Mouse (Mus musculus) retina, postnatal 7 days (tissue): Measurements from ENCODE around the gene Utp20.
"Not testable (repeated sequence)": the region's sequence is repeated elsewhere in the genome, so short reads cannot be mapped to it uniquely, and the experiment has no call there.

Source experiments
- DNase-seq: peaks from one replicate; pipeline ENCODE4 v3.0.0-alpha.2; 2012; ENCODE audit warnings: low read depth, low spot score

Gene Utp20

DNA sequence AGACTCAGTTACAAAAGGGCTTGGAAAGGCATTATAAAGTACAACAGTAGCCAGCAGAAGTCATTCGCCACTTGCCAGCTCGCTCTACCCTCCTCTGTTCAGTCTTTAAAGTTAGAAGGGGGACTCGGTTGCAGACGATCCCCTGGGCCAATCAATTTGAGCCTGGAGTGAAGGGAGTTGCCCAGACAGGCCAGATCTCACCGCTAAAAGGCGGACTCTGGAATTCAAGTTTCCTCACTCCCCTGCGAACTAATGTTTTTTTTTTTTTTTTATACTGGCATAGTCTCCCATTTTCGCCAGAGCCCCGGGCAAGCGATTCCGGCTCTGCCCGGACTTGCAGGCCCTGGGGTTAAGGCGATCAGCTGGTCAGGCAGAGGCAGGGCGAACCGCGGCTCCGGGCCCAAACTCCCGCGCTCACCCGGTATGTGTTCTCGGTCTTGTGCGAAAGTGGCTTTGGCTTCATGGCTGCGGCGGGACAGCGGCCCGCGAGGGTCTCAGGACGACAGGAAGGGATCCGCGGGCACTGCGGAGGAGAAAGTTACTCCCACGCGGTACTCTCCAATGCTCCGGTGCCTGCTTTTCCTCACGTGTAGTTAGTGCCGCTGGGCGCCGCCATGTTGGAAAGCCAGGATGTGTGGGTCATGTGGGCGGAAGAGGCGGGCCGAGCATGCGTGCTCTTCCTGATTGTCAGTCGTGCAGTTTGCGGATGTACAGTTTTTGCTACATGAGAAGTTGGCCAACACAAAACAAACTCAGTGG is at the start of gene Utp20:
Utp20 (minus strand) TSS at position 617 of the 759 bp plus-strand sequence.
- peak; percentile 81 for DNase-seq

DNA sequence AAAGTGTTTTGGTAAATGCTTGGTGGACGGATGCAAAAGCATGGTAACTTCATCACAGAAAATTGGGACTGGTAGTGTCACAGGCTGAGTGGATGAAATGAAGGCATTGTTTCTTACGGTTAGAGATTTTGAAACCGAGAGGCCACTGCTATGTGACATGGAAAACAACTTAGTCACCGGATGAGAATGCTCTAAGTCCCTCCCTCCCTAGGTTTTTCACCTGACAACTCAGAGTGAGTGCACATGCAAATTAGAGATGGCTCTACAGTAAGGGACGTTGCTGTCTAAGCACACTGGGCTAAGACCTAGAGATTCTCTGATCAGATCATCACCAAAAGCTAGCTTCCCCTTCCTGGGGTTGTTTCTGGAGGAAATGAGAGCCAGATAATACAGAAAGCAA is 48.3 kb upstream of the Utp20 start:
- no peak for DNase-seq

DNA sequence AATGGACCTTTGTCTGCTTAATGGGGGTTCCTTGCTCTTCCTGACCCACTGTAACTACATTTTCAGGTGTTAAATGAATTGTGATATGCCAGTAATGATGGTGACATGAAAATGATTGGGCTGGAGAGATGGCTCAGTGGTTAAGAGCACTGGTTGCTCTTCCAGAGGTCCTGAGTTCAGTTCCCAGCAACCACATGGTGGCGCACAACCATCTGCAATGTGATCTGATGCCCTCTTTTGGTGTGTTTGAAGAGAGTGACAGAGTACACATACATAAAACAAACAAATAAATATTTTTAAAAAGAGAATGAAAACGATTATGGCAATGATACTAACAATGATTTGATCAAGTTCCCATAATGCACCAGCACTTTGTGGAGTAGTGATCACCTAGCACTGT is 39.4 kb upstream of the Utp20 start:
- DNase-seq, result no peak

DNA sequence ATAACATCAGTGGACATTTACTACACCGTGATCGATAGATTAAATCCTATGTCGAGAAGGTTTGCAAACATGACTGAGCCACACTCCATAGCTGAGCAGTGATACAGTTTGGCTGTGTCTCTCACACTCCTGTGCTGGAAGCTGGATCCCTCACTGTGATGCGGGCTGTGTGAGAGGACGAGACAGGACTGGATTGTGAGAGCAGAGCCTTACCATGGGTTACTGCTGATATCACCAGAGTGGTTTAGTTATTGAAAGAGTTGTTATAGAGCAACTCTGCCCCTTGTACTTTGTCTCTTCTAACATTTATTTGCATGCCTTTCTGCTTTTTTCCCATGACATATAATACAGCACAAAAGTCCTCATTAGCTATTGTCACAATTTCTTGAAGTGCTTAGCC is 35.7 kb upstream of the Utp20 start:
- DNase-seq, result no peak

DNA sequence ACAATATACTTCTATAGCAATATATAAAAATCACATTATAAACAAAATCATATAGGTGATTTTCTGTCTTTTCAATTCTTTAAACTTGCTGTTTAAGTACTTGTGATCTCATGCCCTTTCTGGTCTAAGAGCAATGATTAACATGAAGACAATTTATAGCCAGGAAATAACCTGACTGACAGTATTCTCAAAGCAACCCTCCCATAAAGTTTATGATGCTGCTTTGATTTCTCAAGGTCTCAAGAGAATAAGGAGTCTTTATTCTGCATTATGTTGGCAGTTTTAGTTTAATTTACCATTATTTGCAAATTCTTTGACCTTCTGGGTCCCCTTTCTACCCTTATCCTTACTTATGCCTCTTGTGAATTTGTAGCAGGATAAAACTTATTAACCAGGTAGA is 34.8 kb upstream of the Utp20 start:
- DNase-seq, result no peak

DNA sequence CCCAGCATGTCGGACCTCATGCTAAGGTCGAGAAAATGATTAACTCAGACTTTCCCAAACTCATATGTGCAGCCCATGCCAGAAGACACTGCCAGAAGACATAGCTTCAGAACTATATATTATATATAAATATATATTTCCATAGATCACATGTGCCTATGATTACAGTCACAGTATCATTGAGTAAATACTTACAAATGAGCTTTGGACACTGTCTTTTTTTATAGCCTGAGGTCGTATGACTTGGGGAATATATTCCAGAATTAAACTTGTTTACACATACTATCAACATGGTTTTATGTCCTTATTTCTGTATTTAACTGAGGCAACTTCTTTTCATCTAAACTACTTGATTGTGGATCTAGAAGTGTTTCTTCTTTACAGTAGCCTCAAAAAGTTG is 34.3 kb upstream of the Utp20 start:
- no peak for DNase-seq

DNA sequence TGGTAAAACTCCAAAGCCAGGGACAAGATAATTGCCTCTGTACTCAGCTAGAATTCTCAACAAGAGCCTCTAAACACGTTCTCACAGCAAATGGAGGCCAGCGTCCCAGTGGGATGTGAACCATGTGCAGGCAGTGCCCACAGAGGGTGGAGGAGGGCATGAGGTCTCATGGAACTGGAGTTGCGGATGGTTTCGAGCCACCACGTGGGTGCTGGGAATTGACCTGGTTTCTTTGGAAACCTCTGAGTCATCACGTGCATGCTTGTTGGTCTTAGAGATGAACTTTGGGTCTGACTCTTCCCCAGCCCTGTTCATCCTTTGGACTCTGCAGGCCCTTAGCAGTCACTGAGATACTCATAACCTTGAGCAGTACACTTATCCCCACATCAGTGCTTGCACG is 26.7 kb upstream of the Utp20 start:
- DNase-seq, result no peak

DNA sequence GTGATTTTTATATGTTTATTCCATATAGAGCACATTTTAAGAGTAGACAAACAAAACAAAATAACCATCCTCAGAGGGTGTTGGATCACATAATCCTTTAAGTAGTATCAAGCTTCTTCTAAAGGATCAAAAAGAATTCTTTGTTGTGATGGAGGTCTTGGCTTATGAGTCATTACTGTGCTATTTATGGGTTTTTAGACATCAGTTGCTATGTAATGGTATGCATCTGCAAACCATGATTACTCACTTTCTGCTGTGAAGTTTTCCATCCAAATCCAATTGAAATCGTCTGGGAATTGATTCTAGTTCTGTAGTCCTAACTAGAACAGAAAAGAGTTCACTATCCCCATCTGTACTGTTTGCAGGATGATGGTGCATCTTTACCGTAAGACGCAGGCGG is 23.4 kb upstream of the Utp20 start:
- DNase-seq, result no peak

DNA sequence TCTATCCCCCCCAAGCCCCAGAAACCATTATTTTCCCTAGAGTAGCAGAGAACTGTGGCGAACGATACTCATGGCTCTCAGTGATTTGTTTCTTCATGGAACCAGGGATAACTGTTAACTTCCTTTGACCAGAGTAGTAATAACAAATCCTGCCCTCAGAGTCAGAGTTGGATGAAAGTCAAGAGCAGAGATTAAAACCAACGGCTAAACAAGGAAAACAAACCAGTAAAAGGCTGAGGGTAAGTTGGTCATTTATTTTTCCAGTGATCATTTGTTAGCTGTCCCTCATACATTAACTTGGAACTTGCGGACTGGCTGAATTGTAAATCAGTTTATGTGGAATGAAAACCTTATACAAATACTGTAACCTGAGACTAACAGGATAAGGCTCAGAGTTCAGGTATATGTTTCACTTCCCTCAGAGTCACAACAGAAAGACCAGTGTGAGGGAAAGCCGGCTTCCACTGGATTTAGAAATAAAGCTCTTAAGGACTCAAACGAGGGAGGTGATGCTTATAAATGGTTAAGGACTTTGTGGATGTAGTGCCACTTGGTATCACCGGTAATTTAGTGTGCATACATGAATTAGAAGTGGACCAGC is 22.4 kb upstream of the Utp20 start:
- no peak for DNase-seq

DNA sequence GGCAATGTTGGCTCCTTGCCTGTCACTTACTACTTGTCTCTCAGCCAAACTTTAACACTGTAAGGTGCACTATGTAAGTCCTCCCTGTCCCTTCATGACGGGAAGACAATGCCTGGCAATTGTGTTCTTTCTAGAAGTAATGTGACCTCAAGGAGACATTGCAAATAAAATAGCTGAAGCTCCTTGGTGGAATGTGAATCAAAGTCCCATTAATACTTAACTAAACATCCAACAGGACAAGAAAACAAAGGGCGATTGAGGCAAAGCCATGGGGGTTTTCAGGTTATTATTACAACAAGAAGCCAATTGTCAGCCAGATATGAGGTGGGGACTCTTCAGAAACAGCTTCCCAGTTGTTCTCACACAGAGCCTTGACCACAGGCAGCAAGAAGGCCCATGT is 7.6 kb upstream of the Utp20 start:
- DNase-seq, result no peak

DNA sequence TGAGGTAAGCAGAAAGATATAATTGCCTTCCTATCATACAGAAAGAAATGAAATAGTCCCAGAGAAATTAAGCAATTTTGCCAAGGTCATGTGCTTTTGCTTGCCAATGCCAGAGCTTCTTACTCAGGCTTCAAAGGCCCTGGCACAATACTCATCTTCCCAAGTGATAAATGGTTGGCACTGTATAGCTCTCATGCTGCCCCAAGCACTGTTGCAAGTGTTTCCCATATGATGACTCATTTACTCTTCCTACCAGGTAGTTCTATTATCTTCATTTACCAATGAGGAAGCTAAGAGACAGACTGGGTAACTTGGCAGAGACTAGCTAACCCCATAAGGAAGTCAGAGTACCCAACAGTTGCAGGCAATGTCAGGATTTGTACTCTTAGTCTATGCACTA is 1.8 kb upstream of the Utp20 start:
- DNase-seq, result no peak

DNA sequence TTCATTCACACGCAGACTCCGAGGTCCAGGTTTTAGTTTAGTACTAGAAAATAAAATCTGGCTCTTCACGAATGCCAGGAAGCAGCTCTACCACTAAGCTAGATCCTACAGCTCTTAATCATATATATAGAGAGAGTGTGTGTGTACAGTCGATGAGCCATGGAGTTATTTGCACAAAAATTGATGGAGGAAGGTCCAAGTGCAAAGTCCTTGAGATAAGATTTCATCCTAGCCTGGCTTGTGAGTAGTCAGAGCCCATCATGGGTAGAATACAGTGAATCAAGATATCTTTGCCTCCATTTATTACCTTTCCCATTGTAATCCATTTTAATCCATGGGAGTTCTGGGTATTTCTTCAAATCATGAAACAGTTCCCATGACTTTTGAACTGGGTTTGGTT is 992 bp upstream of the Utp20 start:
- DNase-seq, result no peak

DNA sequence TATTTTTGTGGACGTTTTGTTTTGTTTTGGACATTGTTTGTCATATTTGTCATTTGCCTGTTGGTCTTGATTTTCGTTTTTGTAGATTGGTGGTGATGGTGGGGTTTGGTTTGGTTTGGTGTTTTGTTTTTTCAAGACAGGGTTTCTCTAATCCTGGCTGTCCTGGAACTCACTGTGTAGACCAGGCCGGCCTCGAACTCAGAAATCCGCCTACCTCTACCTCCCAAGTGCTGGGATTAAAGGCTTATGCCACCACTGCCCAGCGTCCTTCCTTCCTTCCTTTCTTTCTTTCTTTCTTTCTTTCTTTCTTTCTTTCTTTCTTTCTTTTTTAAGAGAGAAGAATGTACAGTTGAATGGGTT is 323 bp upstream of the Utp20 start:
- not testable (repeated sequence) for DNase-seq

DNA sequence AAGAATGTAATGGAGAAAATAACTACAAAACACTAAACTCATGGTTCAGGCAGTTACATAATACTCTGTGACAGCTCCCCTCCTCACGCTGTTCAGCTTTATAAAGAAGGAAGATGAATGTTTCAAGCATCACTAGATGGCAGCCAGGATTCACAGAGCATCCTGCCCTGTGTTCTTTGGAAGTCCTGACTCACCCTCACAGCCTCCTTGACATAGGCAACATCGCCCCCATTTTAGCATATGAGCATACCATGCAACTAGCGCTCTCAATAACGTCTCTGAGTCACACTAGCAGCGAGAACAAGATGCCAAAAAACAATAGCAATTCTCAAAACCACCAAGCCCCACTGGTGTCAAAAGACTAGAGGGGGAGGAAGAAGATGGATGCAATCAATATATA is 9.3 kb downstream of the Utp20 start:
- no peak for DNase-seq

DNA sequence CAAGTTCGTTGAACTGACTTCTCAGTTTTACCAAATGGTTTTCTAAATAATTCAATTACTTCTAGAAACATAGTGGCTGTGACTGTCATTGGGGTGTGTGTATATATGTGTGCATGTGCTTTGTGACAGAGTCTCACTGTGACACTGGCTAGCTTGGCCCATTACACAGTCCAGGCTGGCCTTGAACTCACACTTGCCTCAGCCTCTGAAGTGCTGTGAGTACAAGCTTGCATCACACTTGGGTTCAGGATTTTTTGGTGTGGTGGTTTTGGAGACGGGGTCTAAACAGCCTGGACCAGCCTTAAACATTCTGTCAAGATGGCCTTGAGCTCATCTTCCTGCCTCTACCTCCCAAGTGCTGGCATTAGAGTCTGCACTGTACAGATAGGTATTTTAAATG is 11.3 kb downstream of the Utp20 start:
- no peak for DNase-seq

DNA sequence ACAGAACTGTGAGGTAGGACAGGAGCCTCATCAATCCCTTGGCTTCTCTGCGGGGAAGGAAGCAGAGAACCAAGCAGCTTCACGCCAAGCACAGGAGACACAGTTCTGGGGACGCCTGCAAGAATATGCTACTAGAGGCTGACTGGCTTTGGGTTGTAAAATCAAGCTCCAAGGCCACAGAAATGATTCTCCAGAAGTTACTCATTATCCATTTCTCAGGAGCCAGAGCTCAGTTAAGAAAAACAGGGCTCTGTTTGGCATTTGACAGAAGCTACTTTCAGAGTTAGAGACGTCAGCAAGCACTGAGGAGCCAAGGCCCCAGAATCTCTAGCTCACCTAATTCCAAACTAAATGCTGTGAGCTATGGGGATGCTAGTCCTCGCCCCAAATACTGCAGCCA is 14.9 kb downstream of the Utp20 start:
- no peak for DNase-seq

DNA sequence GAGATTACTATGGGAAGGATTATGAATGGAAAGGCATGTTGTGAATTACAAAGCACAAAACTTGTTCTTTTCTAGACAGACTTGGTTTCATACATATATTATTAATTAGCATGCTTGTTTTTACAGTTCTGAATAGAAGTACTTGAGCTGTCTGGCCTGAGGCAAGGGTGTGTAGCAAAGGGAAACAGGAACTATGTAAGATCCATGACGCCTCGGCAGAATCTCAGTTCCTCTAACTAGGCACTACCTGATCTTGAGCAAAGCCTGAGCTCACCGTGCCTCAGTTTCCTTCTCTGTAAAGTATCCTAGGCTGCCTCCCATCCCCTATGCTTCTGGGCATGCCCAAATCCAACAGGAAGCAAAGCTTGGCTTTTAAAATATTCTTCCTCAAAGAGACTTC is 24.4 kb downstream of the Utp20 start:
- DNase-seq, result no peak

DNA sequence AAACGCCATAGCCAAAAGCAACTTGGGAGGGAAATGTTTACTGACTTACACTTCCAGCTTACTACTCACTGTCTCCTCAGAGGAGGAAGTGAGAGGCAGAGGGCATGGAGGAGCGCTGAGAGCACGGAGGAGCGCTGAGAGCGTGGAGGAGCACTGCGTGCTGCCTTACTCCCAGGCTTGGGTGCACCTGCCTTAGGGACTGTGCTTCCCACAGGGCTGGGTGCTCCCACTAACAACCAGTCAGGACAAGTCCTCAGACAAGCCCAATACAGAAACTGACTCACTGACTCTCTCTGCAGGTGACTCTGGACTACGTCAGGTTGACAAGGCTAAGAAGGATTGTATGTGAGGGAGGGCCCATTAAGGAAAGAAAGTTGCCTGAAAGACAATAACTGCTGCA is 27.2 kb downstream of the Utp20 start:
- DNase-seq, result no peak

DNA sequence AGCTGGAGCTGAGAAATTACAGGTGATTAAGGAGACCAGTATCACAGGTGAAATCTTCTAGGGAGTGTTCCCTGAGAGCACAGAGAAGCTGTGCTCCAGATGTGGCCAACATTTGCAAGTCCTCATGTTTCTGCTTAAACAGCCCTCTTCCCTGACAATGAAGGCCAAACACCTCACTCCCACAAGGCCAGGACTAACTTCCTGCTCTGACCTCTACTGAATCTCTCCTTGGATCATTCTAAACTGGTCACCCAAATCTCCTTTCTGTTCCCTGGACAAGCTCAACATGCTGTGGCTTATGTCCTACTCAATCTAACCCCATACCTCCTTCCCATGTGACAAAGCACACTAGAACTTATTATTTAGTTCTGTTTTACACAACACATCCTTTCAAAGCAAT is 29.2 kb downstream of the Utp20 start:
- DNase-seq, result no peak

DNA sequence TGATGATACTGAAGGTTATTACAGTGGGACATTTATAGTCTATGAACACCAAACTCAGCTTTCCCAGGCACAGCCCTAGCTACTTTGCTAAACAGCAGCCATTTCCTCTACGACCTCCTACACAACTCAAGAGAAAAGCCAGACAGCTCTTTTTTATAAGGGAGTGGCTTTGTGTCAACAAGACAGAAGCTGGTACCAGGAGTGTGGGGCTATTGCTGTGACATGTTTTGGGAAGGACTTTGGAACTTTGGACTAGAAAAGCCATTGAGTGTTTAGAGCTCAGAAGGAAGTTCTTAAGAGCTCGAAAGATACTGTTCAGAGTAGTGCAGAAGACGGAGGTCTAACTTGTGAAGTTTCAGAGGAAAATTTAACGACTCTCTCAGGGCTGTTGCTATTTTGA is 29.7 kb downstream of the Utp20 start:
- no peak for DNase-seq

DNA sequence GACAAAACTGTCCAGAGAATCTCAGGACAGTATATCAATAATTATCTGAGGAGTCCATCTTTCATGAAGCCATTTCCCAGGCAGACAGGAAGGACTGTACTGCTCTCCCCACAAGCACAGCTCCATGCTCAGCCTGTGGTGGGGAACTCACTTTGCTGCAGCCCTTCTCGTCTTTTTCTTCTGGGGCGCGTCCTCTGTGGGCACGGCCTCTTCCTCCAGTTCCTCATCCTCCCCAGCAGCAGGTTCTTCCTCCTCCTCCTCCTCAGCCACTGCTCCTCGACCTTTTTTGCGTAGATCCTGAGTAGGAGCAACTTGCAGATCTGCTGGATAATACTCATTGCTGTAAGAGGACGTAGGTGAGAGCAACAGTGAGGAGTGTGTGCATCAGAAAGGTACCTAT is 31.4 kb downstream of the Utp20 start:
- DNase-seq, result no peak

DNA sequence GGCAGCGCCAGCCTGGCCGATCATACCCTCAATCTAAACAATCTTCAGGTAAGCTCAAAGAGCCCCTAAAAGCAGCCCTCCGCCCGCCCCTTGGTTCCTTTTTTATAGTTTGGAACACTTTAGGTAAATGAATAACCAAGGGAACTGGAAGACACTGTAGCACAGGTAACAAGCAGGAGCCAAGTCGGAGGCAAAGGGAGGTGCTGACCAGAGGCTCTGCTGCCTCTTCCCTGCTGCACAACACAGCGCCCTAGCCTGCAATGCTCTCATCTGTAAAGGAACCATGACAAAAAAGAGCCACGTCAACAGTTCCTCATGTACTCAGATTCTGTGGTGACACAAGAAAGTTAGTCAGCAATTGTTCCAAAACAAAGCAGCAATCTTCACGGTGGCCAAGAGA is 32.0 kb downstream of the Utp20 start:
- no peak for DNase-seq

DNA sequence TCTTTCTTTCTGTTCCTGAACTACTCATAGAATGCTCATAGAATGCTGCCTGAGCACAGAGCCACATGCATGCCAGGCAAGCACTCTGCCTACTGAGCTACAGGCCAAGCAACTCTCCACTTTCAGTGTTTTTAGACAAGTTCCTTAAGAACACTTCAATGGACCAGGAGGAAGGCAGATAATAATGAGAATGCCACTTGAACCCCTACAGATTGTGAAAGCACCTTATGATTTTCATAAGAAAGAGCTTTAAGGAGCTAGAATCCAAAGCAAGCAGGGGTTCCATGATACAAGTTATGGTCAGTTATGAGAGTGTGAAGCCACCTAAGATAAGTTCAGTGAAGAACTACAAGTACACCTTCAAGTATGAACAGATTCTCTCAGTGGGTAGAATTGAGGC is 32.9 kb downstream of the Utp20 start:
- no peak for DNase-seq

DNA sequence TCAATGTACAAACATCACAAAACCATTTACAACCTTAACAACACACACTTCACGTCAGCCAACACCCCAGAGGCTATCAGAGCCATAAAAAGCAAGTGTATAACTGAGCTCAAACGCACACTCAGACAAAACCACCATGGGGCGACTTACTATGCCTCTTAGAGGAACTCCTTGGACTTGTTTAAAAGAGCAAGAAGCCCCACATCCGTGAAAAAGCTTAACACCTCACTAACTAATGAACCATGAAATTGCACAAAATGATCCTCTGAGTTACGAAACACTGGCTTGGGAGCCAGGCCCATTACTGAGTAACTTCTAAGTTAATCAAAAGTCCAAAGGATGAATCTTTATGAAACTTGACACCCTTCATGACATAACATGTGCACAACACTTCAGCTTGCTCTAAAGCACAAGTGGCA is 42.1 kb downstream of the Utp20 start:
- DNase-seq, result no peak
